Mouse (Mus musculus): ENCODE measurements around the gene Zdhhc12. TPM values are rescaled to one million over a fixed set of nuclear protein-coding genes. Genes with fewer than 3 reads are reported as not detected.

The Zdhhc12 gene
- polyA plus RNA-seq, 1 experiment: 31.5 TPM

DNA sequence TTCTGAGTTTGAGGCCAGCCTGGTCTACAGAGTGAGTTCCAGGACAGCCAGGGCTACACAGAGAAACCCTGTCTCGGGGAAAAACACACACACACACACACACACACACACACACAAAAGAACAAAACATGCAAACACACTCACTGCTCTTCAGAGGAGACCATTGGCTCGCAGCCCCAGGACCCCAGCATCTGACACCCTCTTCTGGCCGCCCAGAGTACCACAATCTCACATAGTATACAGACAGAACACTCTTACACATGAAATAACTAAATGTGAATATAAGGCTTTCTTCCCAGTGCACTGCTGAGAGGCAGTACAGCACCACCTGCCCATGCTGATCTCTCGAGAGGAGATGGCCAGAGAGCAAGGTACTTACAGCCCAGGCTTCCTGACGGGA is 48.9 kb downstream of the Zdhhc12 start:
- Histone ChIP-seq H3K36me3 (ENCODE audit: control insufficient read depth, insufficient read depth) (no peaks in the 10 kb centered on the region), H3K4me3 (ENCODE audit: insufficient read depth, poor library complexity, severe bottlenecking) (no peak overlapping the region), H3ac (ENCODE audit: control insufficient read depth, insufficient read length, low read depth) (no peak overlapping the region), H3K27me3 (ENCODE audit: control insufficient read depth, insufficient read depth, insufficient read length) (no peaks in the 10 kb centered on the region), H3K79me3 (ENCODE audit: low read depth) (no peaks in the 10 kb centered on the region), H3K79me2 (ENCODE audit: control insufficient read depth, insufficient read depth) (peaks cover 13% of the 10 kb centered on the region)
- TF ChIP-seq MYOG (IDR thresholded peaks at IDR 0.05; ENCODE audit: control insufficient read depth, extremely low read depth, insufficient read length): no peak
- no peak for TF ChIP-seq FOSL1 (IDR thresholded peaks at IDR 0.05; ENCODE audit: insufficient read depth, low read length, poor library complexity, severe bottlenecking)
- TF ChIP-seq MYOD1 (IDR thresholded peaks at IDR 0.05; ENCODE audit: control insufficient read depth, insufficient read length, low read depth): no peak
- TF ChIP-seq CEBPB (IDR thresholded peaks at IDR 0.05; ENCODE audit: low read depth): no peak
- TF ChIP-seq CTCF (IDR thresholded peaks at IDR 0.05; ENCODE audit: control insufficient read depth, insufficient read depth, insufficient read length): no peak
- TF ChIP-seq USF1 (IDR thresholded peaks at IDR 0.05; ENCODE audit: low read depth): no peak
- TF ChIP-seq MAX (IDR thresholded peaks at IDR 0.05): no peak

DNA sequence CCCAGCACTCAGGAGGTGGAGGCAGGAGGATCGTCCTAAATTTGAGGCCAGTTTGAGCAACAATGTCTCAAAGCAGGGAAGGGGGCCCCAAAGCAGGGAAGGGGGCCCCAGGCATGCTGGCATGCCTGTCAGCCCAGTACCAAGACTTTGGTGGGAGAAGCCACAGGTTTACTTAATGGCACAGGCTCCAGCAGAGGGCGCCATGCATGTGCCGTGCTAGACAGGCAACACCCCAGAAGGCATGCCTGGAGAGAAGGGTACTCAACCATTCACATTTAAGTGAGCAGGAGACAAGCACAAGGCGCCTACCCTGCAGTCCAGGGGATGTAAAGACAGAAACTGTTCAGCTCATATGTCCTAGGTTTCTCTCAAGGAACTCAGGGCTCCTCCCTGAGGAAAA is 51.0 kb downstream of the Zdhhc12 start:
- TF ChIP-seq MYOD1 (IDR thresholded peaks at IDR 0.05; ENCODE audit: control insufficient read depth, insufficient read length, low read depth) (no peak), MYOG (IDR thresholded peaks at IDR 0.05; ENCODE audit: control insufficient read depth, extremely low read depth, insufficient read length) (no peak), CEBPB (IDR thresholded peaks at IDR 0.05; ENCODE audit: low read depth) (no peak), FOSL1 (IDR thresholded peaks at IDR 0.05; ENCODE audit: insufficient read depth, low read length, poor library complexity, severe bottlenecking) (no peak), USF1 (IDR thresholded peaks at IDR 0.05; ENCODE audit: low read depth) (no peak), CTCF (IDR thresholded peaks at IDR 0.05; ENCODE audit: control insufficient read depth, insufficient read depth, insufficient read length) (peak; percentile 86), MAX (IDR thresholded peaks at IDR 0.05) (no peak)
- Histone ChIP-seq H3K4me3 (ENCODE audit: insufficient read depth, poor library complexity, severe bottlenecking) (no peak overlapping the region), H3K27me3 (ENCODE audit: control insufficient read depth, insufficient read depth, insufficient read length) (no peaks in the 10 kb centered on the region), H3K79me2 (ENCODE audit: control insufficient read depth, insufficient read depth) (peaks cover 4% of the 10 kb centered on the region), H3K36me3 (ENCODE audit: control insufficient read depth, insufficient read depth) (no peaks in the 10 kb centered on the region), H3ac (ENCODE audit: control insufficient read depth, insufficient read length, low read depth) (no peak overlapping the region), H3K79me3 (ENCODE audit: low read depth) (no peaks in the 10 kb centered on the region)

Other genes with a start within 250 kb of the Zdhhc12 start
- gene Cercam, start 224.5 kb downstream of the Zdhhc12 start, polyA plus RNA-seq (2012; fragmentation: generic; extraction: Trizol): 3.3 TPM
- 31.3 TPM for gene Odf2, start 204.4 kb downstream of the Zdhhc12 start, polyA plus RNA-seq (2012; fragmentation: generic; extraction: Trizol)
- 30.2 TPM for gene Gle1, start 158.2 kb downstream of the Zdhhc12 start, polyA plus RNA-seq (2012; fragmentation: generic; extraction: Trizol)
- 93.4 TPM for gene Sptan1, start 128.1 kb downstream of the Zdhhc12 start, polyA plus RNA-seq (2012; fragmentation: generic; extraction: Trizol)
- gene Wdr34, start 44.8 kb downstream of the Zdhhc12 start, polyA plus RNA-seq (2012; fragmentation: generic; extraction: Trizol): 16.4 TPM
- gene Set, start 36.3 kb downstream of the Zdhhc12 start, polyA plus RNA-seq (2012; fragmentation: generic; extraction: Trizol): 312 TPM
- 5.5 TPM for gene Pkn3, start 16.0 kb downstream of the Zdhhc12 start, polyA plus RNA-seq (2012; fragmentation: generic; extraction: Trizol)
- gene Zer1, start 30.9 kb upstream of the Zdhhc12 start, polyA plus RNA-seq (2012; fragmentation: generic; extraction: Trizol): 7.2 TPM
- gene Tbc1d13, start 40.1 kb upstream of the Zdhhc12 start, polyA plus RNA-seq (2012; fragmentation: generic; extraction: Trizol): 25.3 TPM
- gene Endog, start 77.8 kb upstream of the Zdhhc12 start, polyA plus RNA-seq (2012; fragmentation: generic; extraction: Trizol): 16.1 TPM
- gene Spout1, start 84.8 kb upstream of the Zdhhc12 start, polyA plus RNA-seq (2012; fragmentation: generic; extraction: Trizol): 33.4 TPM
- 2.7 TPM for gene Kyat1, start 112.2 kb upstream of the Zdhhc12 start, polyA plus RNA-seq (2012; fragmentation: generic; extraction: Trizol)
- 20.6 TPM for gene Lrrc8a, start 144.1 kb upstream of the Zdhhc12 start, polyA plus RNA-seq (2012; fragmentation: generic; extraction: Trizol)
- 0.01 TPM for gene Gm28035, start 146.9 kb upstream of the Zdhhc12 start, polyA plus RNA-seq (2012; fragmentation: generic; extraction: Trizol)
- gene Phyhd1, start 172.6 kb upstream of the Zdhhc12 start, polyA plus RNA-seq (2012; fragmentation: generic; extraction: Trizol): 1.4 TPM
- 0.16 TPM for gene Gm28038, start 187.4 kb upstream of the Zdhhc12 start, polyA plus RNA-seq (2012; fragmentation: generic; extraction: Trizol)
- gene Dolk, start 192.7 kb upstream of the Zdhhc12 start, polyA plus RNA-seq (2012; fragmentation: generic; extraction: Trizol): 28.3 TPM
- gene Nup188, start 192.7 kb upstream of the Zdhhc12 start, polyA plus RNA-seq (2012; fragmentation: generic; extraction: Trizol): 54.6 TPM